Mouse (Mus musculus) bone marrow, adult 2 months (tissue): ENCODE results near the gene Lancl2.

Experiments used
- CTCF ChIP-seq: fragments of 200-500 bp; IDR thresholded peaks from 2 replicates; pipeline ENCODE4 v1.5.1; 2011; ENCODE audit warnings: low read length, control low read depth; ENCODE audit not compliant: control insufficient read depth, insufficient read depth
- POLR2A ChIP-seq: fragments of 200-500 bp; IDR thresholded peaks from 2 replicates; pipeline ENCODE4 v1.6.1; 2011; ENCODE audit warnings: low read depth, mild to moderate bottlenecking, control low read depth, low read length, borderline replicate concordance; ENCODE audit not compliant: control insufficient read depth

DNA sequence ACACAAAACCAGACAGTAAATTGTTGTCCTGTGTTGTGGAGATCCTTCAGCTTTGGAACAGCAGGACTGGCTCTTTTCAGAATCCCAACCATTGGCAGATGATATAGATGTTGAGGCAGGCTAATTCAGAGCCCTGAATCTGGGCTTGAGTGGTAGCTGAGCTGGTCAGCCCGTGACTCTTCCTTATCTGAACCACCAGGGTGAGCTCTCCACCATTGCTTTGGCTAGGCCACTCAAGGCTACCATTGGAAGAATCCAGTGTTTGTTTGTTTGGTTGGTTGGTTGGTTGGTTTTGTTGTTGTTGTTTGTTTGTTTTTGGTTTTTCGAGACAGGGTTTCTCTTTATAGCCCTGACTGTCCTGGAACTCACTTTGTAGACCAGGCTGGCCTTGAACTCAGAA is 41.0 kb downstream of the Lancl2 start:
- TF ChIP-seq CTCF = peak; percentile 79
- TF ChIP-seq POLR2A = no peak
